Mouse (Mus musculus): Measurements from ENCODE around the gene Pcp4l1. TPM values are rescaled to one million over a fixed set of nuclear protein-coding genes. Genes with fewer than 3 reads are reported as not detected.
A peak's percentile ranks its signal among the peaks of the same experiment; 100 is the strongest.
"Not testable (repeated sequence)": the region's sequence is repeated elsewhere in the genome, so short reads cannot be mapped to it uniquely, and the experiment has no call there.

Pcp4l1 gene
- total RNA-seq, 4 experiments from 2014 or later = 42.4 to 47.5 (median 44.4) TPM

DNA sequence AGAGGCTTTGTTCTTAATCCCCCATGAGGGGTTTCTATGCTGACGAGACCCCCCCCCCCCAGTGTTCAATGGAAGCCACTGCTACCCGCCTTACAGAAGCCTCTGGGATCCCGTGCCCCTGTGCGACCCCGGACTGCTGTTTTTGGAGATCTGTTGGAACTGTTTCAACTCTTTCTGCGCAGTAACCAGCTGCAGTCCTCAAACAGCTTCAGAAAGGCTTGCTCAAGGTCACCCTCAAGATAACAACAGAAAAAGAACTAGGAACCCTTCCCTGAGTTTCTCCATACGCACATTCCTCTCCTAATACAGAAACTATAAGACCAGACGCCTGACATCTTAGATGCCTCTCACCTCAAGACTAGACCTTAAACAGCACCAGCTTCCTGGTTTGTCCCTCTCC is 7.0 kb downstream of the Pcp4l1 start:
- no peak for DNase-seq (ENCODE audit: low spot score in 2 of 2)

DNA sequence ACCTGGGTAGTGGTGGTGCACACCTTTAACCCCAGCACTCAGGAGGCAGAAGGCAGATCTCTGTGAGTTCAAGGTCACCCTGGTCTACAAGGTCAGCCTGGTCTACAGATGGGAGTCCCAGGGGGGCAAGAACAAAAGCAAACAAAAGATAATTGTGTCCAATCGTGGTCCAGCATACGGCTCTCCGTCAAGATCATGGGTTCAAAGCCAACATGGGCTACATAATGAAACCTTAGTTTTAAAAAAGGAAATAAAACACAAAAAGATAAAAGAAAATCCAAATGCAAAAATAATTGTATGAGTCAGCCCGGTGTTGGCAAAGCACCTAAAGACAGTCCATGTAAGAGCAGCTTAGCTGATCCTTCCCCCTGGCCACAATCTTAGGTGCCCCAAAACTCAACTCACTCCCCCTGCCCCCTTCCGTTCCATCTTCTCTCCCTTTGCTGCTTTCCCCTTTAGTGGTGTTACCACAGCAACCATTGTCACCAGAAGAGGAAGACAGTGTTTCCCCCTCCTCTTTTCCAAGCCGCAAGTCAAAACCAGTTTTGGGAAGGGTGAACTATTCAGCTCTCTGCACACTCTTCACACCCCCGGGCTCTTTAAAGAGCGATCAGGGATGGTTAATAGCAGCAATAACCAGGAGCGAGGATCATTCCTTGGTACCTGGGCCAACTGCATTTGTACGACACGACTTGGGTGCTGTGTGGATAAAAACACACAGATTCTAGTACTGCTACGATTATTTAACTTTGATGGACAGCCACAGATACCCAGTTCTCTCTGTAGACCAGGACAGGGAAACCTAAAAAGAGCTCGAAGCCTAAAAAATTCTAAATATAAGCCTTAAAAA is 8.0 kb downstream of the Pcp4l1 start:
- DNase-seq (ENCODE audit: low spot score in 2 of 2) = no peak

DNA sequence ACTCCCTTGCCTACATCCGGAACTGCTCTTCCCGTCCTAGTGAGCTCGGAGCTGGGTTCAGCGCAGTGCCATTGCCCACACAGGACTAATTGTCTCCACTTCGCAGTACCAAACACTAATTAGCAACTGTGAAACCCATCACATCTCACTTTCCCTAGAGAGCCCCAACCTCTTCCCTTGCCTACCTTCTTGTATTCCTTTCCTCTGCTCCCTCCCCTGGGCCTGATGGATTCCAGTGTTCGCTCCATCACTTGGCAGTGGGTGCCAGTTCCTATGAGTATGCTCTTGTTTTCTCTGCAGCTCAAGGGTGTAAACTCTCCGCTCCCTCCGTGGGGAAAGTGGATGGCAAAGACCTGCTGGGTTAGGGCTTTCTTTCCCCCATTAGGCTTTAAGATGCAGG is 10.4 kb downstream of the Pcp4l1 start:
- DNase-seq (ENCODE audit: low spot score in 2 of 2) = no peak

DNA sequence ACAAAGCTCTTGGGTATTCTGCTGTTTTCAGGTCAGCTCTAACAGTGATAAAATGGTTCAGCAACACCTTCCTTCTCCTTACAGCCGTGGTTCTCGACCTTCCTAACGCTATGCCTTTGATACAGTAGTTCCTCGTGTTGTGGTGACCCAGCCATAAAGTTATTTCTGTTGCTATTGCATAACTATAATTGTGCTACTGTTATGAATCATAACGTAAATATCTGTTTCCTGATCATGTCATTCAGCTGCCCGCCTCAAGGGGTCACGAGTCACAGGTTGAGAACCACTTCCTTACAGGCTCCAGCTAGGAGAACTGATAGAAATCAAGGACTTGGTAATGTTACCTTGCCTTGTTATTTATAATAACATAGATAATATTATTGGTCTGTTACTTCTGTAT is 11.8 kb downstream of the Pcp4l1 start:
- no peak for DNase-seq (ENCODE audit: low spot score in 2 of 2)

DNA sequence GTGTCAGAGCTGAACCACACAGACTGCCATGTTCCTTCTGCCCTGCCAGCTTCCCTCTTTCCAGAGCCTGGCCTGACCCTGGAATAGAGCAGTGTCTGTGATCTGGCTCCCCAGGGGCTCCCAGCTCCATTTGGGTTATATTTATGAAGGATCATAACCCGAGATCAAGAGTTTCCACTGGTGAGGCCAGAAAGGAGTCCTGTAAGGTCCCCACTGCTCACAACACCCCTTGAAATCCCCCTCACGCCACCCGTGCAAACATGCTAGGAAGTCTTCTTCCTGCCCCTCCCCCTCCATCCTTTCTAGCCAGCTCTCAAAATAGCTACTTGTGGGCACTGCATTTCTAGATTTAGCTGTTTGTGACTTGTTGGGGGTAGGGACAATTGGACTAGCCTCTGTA is 12.4 kb downstream of the Pcp4l1 start:
- no peak for DNase-seq (ENCODE audit: low spot score in 2 of 2)

- no peak for DNase-seq (ENCODE audit: low spot score in 2 of 2)
Measured at GRCm38 (mm10) chr1:171183025-171183424, 13.0 kb downstream of the Pcp4l1 start.

DNA sequence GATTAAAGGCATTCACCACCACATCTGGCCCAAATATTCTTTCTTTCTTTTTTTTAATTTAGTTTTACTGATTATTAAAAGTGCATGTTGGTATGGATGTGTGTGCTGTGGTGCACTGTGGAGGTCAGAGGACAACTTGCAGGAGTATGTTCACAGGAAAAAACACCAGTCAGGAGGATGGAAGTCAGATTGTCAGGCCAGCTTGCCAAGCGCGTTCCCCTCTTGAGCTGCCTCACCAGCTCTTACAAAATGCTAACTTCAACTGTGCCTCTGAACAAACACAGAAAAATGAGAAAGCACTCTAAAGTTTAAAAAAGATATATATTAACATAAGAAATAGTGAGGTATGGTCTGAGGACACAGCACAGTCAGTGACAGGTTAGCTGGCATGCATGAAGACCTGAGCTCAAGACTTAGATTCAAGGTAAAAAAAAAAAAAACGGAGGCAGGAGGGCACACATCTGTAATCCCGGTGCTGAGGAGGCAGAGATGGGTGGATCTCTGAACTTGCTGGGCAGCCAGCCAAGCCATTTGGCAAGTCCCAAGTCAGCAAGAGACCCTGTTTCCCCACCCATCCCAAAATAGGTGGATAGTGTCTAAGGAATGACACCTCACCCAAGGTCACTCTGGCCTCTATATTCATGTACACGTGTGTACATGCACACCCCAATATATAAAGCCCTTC is 16.4 kb downstream of the Pcp4l1 start:
- no peak for DNase-seq (ENCODE audit: low spot score in 2 of 2)

DNA sequence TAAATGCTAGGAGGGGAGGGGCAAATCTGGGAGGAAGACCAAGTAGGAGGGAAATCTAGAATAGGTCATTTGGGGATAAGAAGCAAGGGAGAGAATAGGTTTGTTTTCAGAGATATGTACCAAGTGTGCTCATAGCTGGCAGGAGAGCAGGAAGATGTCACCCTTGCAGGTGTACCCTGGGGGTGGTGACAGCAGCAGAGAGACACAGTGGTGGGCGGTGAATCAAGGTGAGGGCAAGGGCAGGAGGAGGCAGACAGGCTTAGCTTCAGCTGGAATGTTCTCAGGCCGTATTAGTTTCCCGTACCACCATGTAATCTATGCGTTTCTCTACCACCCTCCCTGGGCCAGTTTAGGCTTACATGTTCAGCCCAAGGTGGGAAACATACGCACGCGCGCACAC is 23.3 kb downstream of the Pcp4l1 start:
- no peak for DNase-seq (ENCODE audit: low spot score in 2 of 2)

- DNase-seq (ENCODE audit: low spot score in 2 of 2) = no peak
Measured at GRCm38 (mm10) chr1:171171138-171171537, 24.9 kb downstream of the Pcp4l1 start.

GRCm38 (mm10) chr1:171169913-171170312 is 26.2 kb downstream of the Pcp4l1 start:
- DNase-seq (ENCODE audit: low spot score in 2 of 2) = no peak

GRCm38 (mm10) chr1:171168906-171169305 is 27.2 kb downstream of the Pcp4l1 start:
- no peak for DNase-seq (ENCODE audit: low spot score in 2 of 2)

DNA sequence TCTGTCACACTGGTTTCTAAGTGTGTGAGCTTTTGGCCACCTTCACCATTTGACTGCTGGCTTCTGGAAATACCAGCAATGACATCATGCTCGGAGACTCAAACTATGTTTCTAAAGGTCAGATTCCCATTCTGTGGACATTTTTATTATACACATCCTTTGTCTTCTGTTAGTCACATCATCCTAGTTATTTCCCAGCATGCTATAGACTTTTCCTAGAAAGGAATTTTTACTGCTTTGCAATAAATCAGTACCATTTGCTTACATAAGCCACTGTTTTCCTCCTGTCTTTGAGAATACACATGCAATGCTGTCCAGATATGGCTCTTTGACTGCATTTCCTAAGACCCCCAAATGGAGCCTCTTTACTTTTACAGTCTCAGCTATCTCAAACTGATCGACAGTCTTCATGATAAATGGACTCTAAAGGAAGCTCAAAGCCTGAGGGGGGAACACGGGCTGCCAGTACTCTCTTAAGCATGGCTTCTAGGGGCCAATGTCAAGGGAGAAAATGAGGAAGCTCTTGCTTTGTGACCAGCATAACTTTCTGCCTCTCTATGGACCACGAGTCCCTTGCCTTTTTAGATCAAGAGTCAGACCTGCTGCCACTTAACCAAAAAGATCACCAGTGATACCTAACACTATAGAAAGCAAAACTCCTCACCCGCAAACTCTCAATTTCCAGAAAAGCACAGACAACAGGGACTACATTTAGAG is 30.3 kb downstream of the Pcp4l1 start:
- no peak for DNase-seq (ENCODE audit: low spot score in 2 of 2)

DNA sequence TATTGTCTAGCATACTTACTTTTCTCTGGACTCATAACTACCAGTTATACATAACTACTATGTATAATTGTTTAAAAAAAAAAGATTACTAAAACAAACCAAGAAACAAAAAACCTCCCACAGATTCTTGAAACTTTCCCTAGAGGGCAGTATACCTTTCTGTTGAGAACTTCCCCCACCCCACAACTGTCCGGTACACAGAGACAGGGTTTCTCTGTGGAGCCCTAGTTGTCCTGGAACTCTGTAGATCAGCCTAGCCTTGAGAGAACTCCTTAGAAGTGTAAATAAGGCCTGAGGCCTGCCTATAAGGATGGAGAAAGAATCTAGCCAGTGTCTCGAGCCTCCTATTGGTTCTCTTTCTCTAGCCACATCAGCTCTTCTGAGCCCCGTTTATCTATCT is 31.8 kb downstream of the Pcp4l1 start:
- no peak for DNase-seq (ENCODE audit: low spot score in 2 of 2)

DNA sequence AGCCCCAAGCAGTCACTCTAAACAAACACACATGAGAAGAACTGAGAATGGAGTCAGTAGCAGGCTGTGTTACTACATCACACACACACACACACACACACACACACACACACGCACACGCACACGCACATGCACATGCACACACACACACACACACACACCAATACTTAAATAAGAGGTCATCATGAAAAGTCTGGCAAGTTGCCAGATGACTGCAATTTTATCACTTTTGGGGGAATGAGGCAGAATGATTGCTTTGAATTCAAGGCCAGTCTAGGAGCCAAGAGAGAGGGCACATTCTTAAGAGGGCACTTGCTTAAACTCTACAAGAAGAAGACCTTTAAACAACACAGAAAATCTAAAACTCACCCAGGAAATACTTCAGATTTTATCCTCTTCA is 33.5 kb downstream of the Pcp4l1 start:
- DNase-seq (ENCODE audit: low spot score in 2 of 2) = no peak

- DNase-seq (ENCODE audit: low spot score in 2 of 2) = no peak
Measured at GRCm38 (mm10) chr1:171159485-171159975, 36.5 kb downstream of the Pcp4l1 start.

GRCm38 (mm10) chr1:171157965-171158364 is 38.1 kb downstream of the Pcp4l1 start:
- no peak for DNase-seq (ENCODE audit: low spot score in 2 of 2)

DNA sequence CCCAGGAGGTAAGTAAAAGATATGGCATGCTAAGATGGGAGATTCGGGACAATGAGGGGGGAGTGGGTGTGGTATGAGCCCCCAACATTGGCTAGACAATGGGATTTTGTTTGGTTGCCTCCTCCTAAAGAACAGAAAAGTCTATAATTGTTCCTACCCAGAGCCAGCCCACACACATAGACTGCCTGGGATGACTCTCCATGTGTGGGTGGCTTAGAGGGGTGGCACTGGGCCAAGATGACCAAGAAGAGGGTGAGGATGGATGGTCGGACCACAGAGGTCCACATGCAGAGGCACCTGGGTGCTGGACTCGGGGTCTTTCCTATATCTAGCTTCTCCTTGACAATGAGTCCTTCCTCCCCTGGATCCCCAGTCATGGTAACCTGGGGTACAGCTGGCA is 39.4 kb downstream of the Pcp4l1 start:
- no peak for DNase-seq (ENCODE audit: low spot score in 2 of 2)

DNA sequence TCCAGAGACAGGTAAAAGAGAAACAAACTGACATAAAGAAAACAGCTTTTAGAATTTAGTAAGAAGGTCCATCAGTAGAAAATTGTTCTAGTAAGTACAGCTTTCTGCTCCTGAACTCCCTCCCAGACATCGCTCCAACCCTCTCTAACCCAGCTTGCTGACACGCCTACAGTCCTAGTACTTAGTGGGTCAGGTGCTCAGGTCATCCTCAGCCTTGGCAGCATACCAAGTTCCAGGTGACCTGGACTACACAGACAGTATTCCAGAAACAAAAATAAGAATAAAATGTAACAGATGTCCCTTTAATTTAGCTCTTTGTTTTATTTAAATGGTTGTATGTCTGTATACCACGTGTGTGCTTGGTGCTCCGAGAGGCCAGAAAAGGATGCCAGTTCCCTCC is 44.1 kb downstream of the Pcp4l1 start:
- DNase-seq (ENCODE audit: low spot score in 2 of 2) = no peak

- DNase-seq (ENCODE audit: low spot score in 2 of 2) = peak; percentile 12 to 24
Measured at GRCm38 (mm10) chr1:171150838-171151391, 45.2 kb downstream of the Pcp4l1 start.

DNA sequence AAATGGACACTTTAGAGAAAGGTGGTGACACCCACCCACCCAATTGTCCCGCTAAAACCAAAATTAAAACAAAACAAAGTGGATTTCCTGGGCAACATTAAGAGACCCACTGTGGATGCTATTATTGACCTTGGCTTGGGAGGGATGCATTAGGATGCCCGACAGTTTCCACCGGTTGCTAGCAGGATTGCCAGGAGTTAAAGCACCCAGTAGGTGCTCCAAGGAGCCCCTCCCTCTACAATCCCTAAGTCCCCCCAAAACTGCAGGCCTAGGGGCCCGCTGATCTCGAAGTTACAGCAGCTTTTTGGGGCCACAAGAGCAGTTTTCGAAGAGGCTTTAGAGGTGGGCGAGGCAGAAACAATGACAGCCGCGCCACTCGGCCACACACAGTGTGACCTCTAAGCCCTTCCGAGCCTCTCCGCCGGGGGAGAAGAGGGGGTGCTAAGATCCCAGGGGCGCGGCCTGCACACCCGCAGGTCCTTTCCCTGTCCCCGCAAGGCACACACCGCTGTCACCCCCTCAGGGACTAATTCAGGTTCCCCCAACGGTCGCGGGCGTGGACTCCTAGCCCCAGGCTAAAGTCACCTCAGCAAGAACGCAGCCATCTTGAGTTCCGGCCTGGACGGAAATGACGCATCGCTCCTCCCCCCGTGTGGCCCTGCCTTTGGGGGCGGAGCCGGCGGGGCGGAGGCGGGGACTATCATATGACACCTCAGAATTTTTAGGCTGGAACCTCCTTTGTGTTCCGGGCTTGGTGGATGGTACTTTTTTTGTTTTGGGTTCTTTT is 45.9 kb downstream of the Pcp4l1 start, which contains the start of the genes Sdhc and Mpz:
Gene Sdhc (minus strand): TSS at position 630 of the 787 bp plus-strand sequence.
Gene Mpz (plus strand): TSS at position 738 of the 787 bp plus-strand sequence.
- DNase-seq (ENCODE audit: low spot score in 2 of 2) = peak; percentile 91 to 94

- not testable (repeated sequence) for DNase-seq (ENCODE audit: low spot score in 2 of 2)
Measured at GRCm38 (mm10) chr1:171142981-171143380, 53.1 kb downstream of the Pcp4l1 start.
